Mouse (Mus musculus) right cerebral cortex, adult 2 months (tissue): ENCODE measurements around the gene Pard3b.
A peak's percentile ranks its signal among the peaks of the same experiment; 100 is the strongest.

Experiments
- DNase-seq, 2 experiments: peaks; one replicate each; pipeline ENCODE4 v3.0.0; 2021 to 2022; ENCODE audit warnings: low spot score in 2 of 2

Pard3b gene

DNA sequence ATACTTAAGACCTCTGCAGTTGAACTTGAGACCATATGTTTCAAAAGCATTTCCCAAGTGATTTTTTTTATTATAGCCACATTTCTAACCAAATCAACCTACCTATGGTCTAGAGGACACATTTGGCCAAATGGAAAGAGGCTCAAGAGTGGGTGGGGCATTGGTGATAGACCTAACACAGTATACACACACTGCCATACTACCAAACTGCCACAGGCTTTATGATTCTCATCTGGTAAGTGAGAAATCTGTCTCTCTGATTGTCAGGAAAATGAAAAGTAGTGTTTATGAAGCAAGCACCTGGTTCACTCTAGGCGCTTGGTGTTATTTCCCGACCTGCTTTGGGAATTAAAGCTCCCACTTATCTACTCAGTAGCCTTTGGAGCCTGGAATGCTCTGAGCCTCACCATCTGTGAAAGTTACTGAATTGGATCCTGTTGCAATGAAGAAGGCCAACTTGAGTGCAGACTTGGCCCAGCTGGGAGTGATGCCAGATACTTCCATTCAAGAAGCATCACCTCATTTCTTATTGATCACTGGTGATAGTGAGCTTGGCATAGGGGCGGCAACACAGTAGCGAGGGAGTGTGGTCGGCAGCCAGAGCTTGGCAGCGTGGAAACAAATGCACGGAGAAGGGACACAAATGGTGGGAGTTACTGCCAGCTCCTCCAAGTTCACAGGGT is 810.7 kb downstream of the Pard3b start:
- no peak for DNase-seq

DNA sequence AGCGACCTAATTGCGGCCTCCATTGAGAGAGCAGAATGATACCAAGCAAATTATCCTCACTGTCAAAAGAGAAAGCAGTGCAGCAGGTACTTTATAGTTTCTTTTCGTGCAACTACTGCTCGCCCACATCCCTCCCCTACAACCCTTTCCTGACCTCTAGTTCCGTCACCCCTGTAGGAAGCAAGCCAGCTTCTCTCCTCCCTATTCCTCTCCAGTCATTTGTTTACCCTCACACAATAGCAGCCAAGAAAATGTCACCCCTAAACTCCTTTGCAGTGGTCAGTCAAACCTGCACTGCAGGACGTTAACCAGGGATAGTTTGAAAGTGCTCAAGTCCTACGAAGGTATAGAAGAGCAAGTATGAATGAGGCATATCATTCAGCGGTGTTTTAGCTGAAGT is 826.9 kb downstream of the Pard3b start:
- no peak for DNase-seq

DNA sequence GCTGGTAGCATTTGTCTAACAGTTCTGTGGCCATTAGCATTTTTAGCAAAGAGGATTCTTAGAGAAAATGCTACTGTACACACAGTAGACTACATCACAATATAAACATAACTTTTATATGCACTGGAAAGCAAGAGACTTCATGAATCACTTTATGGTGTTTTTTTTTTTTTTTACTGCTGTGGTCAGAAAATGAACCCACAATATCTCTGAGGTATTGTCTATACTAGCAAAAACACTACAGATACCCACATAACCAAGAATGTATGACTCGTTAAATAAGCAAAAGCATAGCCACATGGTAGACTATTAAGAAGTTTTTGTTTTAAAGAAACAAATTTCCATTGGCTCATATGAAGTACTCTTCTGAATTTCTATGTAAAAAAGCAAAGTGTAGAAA is 827.9 kb downstream of the Pard3b start:
- DNase-seq, result no peak

DNA sequence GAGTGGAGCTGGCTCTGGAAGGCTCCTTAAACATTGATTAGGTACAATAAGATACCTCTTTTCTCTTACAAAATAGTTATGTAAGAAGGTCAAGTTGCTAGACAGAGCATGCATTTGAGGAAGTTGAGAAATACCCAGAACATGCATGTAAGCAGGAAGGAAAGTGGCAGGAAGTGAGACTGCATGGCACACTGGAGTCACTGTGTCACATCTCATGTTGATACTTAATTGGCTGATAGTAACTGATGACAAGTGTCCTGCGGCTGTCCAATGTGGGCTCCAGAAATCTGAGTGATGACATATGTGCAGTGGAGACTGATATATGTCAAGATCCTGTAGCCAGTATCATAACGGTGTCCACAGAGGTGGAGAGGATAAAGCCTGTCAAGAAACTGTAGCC is 844.4 kb downstream of the Pard3b start:
- DNase-seq, result no peak

DNA sequence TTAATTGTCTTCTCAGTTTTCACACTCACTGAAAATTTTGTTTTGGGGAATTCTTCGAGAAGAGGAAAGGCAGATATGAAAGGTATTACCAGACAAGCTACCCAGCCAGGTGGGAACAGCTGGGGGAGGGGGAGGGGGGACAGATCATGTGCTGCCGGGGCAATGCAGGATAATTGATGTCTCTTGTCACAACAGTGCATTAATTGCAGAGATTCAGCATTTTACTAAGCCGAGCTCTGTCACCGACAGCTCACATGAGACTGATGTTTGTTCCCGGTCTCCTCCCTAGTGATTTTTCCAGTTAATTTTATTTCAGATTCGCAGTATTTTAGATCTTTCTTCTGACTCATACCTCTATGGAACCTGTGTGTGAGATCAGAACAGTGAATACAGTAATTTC is 850.2 kb downstream of the Pard3b start:
- no peak for DNase-seq

DNA sequence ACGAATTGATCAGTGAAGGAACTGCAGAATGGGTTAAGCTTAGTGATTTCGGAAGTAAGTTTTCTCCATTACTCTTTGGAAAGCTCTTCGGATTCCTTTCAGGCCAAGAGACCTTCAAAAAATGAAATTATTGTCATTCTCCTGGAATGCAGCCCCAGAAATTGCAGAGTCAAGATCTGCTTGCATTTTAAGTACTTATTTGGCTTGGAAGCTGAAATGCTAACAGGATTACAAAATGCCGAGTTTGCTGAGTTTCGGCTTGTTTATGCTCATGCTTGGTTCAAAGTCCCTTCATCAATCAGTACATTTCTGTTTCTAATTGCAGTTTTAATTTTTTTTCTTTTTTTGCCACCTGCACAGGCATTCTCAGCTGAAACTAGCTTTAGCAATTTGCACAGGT is 860.5 kb downstream of the Pard3b start:
- DNase-seq, result no peak

DNA sequence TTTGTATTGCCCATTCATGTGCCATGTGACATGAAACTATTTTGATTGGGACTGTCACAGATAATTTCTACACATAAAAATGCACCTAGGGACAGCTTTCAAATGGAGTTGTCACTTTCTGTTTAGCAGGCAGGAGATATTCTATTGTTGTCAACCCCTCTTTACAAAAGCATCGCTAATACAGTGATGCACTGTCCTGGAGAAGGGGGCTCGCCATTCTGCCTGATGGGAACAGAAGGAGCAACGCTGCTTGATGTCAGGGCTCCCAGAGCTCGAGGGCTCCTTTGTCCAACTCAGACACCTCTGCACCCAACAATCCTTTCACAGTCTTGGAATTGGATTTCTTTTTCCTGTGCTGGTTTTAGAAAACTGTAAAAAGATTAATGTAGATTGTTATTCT is 871.9 kb downstream of the Pard3b start:
- DNase-seq, result no peak

DNA sequence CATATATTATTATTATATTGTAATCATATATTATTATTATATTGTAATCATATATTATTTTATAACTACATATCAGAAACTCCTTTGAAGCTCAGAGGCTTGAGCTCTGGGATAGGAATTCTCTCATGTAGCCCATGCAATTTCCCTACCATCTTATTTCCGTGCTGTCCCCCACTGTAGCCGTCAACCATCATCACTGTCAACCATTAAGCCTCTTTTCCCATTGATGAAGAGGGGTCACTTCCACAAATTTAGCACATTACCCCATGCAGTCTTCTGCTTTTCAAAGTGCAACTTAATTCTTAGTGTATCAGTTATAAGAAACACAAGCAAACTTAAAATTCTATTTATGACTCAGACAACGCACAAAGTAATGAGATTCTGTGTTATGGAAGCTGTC is 873.1 kb downstream of the Pard3b start:
- no peak for DNase-seq

DNA sequence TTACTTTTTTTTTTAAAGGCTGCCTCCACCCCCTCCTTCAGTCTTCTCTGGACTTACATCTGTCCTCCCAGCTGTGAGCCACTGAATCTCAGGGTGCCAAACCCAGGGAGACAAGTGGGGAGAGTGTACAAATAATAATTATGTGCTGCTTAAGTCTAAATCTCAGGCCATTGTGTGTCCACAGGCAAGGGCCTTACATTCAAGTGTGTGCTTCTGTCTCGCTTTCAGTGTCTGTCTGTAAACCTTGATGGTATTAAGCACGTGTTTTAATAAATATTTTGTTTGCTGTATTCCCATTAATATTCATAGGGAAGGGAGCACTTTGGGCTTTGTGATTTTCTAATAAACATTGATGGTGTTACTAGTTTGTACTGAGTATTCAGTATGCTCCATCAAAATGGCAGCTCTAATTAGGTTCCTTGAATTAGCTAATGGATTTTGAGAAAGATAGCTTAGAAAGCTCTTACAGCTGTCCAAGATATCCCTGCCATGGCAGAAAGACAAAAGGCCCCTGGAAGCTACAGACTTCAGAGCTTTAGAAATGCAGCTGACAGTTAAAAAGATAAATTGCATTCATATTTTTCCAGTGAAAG is 880.1 kb downstream of the Pard3b start:
- DNase-seq, result no peak

DNA sequence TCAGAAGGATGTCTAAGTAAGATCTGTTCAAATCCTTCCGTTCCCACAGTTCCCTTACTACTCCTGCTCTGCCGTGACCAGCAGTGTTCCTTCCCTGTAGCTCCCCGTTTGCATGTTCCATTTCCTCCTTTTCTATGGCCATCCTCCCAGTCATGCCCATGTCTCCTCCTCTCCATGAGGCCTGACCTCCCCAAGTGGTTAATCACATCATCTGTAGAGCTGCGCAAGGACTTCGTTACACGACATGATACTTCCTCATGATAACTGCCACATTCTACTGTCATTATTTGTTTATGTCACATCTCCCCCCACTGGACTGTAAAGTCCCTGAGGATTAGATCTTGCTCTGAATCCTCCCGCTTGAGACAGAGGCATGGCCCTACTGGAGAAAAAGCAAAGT is 882.7 kb downstream of the Pard3b start:
- no peak for DNase-seq

DNA sequence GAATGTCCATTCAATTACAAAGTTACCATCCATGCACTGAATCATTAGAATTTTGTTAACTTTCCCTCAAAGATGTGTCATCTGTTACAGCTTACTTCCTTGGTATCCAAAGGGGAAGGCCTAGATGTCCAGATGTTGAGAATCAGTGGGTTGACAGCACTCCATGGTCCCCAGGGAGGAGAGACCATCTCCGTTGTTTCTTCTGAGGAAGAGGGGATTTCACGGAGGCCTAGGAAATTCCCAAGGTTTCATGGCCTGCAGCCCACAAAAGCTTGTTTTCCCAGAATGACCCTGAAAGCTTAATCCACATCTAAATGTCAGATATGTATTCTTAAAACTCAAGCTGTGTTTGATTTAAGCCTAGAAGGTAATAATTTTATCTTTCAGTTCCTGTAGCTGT is 884.1 kb downstream of the Pard3b start:
- DNase-seq, result no peak

DNA sequence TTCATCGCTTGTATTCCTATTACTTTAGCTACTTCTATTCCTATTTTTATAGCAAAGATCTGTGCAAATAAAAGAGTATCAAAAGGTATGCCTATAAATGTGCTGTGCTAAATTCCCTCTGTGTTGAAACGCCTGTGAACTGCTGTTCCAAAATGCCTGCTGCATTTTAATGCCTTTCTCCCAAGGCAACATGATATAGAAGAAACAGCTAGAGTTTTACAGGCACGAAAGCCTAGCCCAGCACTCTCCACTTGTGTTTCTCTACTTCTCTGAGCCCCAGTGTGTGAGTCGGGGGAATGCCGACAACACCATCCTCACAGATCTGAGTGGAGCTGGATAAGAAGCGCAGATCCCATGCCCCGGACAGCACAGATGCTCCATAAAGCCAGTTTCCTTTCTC is 889.2 kb downstream of the Pard3b start:
- no peak for DNase-seq

DNA sequence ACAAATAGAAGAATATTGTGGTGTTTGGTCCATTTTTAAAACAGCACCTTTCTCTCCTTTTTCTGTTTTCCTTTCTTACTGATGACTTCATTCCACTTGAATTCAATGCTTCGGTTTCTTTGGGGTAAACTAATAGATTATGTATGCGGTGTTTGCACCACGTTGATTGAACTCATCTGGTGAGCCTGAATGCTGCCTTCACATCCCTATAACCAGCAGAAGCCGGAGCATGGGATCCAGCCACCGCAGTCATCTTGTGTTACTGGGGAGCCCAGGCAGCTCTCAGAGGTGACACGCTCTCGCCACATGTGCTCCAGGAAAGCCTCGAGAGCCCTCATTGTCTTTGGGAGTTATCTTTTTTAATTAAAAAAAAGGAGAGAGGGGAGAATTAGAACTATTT is 891.3 kb downstream of the Pard3b start:
- no peak for DNase-seq

DNA sequence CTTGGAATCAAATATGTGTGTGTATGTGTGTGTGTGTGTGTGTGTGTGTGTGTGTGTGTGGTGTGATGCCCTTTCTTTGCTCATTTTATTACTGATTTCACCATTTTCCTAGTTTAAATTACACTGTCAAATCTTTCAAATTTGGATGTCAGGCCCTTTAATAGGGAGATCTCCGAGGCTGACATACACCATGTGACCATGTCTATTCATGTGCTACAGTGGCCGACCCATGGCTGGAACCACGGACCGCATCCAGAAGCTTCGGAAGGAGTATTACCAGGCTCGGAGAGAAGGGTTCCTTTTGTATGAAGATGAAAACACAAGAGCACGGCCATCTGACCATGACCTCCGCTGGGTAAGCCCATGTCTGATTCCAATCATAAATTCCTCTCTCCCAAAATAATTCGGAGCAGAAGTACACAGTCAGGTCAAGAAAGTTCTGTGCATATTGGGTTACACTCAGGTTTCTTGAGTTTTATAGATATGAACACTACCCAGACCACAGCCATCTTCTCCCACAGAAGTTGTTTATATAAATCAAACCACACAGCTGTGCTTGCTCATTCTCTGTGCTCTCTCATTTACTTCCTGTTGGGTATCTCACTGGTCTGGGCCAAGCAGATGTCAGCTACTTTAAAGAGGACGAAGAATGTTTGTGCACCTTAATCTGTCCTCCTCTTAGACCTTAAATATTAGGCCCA is 894.0 kb downstream of the Pard3b start:
- DNase-seq, result no peak

DNA sequence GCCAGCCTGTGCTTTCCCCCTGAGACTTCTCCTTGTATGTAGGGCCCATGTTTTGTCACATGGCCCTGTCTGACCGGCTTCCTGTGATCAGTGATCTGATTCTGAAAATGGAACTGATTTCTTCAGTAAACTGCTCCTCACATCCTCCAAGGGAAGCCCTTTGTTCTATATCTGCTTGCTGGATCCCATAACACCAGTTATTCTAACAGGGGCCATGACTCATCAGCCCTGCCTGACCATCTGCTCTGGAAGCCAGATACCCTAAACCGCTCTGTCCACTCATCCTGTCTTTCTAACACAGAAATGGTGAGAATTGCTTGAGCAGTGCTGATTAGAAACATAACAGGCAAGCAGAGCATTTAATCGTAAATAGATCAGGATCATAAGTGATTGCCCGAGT is 910.3 kb downstream of the Pard3b start:
- DNase-seq, result no peak

DNA sequence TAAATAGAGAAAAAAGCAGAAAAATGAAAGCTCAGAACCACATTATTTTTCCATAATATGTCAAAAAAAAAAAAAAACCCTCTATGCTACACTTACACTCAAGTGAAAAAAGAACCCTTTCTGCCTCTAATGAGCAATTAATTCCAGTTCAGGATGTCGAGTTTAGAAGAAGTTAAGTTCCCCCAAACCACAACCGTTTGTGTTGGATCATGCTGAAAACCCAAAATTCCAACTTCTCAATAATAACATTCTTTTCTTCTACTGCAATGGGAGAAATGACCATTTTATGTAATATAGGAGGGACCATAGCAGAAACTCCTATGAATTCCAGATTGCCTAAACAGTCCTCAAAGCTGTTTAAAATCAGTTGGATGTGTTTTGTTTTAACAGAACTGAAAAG is 911.9 kb downstream of the Pard3b start:
- DNase-seq, result no peak

DNA sequence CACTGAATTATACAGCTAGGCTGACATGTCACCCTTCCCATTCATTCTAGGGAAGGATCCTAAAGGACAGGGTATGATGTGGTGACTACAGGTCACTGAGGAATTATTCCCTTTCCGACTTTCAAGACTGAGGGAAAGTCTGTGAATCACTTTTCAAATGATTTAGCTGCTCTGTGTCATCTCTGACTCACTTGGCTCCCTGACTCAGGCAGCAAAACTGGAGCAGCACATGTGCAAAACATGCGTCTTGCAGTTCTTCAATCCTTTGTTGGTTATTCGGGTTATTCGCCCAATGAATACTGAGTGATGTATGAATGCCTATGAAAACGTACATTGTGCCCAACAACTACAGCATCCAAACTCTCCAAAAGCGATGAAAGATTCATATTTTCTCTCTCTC is 912.9 kb downstream of the Pard3b start:
- peak; percentile 50 to 53 for DNase-seq

DNA sequence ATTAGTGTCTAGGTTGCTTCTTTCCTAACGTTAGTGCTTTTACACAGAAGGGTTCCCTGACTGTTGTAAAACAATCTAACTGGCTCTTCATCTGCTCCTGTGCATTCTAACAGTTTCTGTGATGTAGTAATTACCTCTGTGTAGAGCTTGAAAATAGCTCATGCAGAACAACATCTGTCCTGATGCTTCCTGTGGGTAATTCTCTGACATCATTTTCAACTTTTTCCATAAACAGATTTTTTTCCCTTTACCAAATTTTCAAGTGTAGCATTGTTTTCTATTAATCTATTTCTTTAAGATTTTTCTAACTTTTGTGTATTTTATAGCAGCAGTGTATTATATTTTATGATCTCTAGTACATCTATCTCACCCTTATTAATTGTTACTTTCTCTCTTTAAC is 917.2 kb downstream of the Pard3b start:
- no peak for DNase-seq

DNA sequence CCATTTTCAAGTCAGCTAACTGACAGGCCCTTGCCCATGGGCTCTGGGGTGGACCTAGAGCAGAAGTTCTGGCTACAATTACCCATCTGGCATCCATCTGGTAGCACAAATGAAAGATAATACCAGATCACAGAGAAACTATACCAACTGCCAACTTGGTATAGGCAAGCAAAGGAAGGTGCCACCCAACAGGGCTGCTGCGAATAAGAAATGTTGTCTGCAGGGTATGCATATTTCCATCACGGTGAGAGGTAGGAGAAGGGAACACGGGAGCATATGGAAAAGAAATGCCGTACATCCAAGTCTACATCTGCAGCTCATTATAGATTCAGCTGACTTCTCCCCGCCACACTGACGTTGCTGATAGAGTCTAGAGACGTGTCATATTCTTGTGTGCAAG is 924.4 kb downstream of the Pard3b start:
- DNase-seq, result no peak

DNA sequence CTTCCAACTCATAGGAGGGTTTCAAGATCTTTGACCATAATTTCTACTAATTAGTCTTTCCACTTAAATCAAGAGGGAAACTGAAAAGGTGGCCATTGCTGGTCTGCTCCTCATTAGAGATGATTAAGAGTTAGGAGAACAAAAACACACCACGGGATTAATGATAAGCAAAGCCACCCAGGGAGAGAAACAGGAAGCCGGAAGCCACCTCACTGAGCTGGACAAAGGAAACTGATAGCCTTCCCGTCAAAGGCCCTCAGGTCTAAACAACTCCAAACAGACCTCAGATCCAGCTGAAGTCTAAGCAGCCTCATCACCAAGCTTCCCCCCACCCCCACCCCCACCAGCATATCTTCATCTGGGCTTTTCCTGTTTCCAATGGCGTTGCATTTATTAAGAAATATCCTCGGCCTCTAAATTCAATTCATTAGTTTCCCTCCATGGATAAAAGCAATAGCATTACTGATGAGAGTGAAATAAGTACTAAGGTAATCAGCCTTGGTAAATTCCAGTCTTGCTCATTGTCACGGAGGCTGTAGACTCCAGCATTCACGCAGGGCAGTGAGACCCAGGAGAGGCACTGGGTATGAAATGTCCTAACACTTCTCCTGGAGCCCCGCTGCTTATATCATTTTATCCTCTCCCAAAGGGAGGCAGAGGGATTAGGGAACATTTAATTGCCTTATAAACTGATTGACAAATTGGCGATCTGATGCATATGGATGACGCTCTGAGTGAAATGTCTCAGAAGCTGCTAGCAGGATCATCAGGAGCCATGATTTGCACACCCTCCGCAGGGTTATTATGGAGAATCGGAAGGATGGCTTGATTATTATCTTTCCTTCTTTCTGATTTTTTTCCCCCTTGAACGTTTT is 925.9 kb downstream of the Pard3b start:
- DNase-seq, result no peak

DNA sequence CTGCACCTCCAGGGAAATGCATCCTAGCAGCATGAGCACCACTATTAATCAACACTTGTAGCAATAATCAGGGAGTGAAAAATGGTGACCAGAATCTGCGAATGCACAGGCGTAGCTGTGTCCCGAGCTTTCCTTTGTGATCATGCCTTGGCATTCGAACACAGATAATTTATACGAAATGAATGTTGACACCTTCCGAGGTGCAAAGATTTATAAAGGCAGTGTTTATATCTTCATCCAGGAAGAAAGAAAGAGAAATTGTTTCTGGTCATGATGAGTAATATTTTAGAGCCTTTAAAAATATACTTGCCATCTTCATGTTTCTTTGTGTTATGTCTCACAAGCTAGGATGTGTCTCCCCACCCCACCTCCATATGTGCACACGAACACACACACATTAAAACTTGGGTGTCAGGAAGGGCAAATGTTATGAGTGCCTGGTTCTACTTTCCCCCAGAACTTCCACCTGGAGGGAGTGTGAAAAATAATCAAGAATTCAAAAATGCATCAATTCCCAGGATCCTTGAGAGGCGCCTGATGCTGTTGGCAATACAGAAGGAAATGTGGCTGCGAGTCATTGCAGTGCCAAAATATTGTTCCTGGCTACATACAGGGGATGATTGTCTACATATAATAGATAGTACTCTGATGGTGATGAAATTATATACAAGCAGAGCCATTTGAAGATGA is 926.6 kb downstream of the Pard3b start:
- no peak for DNase-seq

DNA sequence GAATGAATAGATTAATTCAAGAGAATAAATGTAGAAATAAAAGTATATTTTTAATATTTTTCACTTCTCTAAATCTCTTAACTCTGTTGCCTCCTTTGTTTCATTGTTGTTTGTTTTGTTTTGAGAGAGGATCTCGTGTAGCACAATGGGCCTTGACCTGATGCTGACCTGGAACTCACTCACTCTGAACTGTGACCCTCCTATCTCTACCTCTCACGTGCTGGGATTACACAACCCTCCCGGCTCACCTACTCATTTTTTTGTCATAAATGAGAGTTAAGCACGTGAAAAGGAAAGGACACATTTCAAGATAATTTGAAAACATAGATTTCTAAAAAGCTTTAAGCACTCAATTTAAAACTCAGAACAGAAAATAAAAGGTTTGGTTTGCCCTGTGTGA is 928.0 kb downstream of the Pard3b start:
- DNase-seq, result no peak
